In the genomic region with DNA sequence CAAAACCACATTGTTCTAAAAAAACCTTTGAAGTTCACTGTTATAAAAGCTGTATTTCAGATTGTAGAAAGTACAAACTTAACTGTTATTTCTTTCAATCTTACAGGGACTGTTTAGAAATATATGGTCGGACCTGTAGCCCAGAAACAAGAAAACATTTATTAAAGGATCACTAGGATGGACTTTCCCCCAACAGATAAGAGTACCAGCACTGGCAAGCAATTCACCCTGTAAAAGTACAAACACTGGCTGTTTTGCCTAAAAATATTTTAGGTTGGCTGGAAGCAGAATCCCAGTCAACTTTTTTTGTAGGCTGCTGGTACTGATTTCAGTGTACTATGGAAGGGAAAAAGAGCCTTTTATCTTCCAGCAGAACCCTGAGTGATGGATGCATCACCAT, we compare ENCODE assay signal across 21 mouse cellular contexts. TPM values are rescaled to one million over a fixed set of nuclear protein-coding genes. Genes with fewer than 3 reads are reported as not detected.
DNase-seq lines count a peak whose midpoint lies in the region; ATAC-seq and TF ChIP-seq lines count a peak whose summit lies in the region.
"Had no signal": no experiment of that assay in that cellular context is flagged by ENCODE, and none has a peak within 500 bp of the region (broad histone marks: within the 10 kb centered on the region; RNA-seq: fewer than 3 reads in every experiment).

No protein-coding gene starts in this region.

- no peaks in the 10 kb centered on the region for H3K9me3 ChIP-seq in intestine, postnatal 0 days (ENCODE audit: control insufficient read depth)
- H3K9me3 ChIP-seq in intestine, embryonic 16.5 days (ENCODE audit: control insufficient read depth, low read length) = no peaks in the 10 kb centered on the region
- H3K9me3 ChIP-seq in liver, embryonic 12.5 days (replicated peaks) = no peaks in the 10 kb centered on the region
- no peaks in the 10 kb centered on the region for H3K9me3 ChIP-seq in liver, postnatal 0 days (ENCODE audit: low read length)
- H3K9me3 ChIP-seq: G1E had no signal

- H3K36me3 ChIP-seq in intestine, postnatal 0 days (ENCODE audit: control insufficient read depth, insufficient read depth) = peaks cover 53% of the 10 kb centered on the region
- peaks cover 2% of the 10 kb centered on the region; the same call in 1 of the 2 replicates for H3K36me3 ChIP-seq in intestine, embryonic 16.5 days (ENCODE audit: control insufficient read depth, insufficient read depth, low read length)
- peaks cover 39% of the 10 kb centered on the region for H3K36me3 ChIP-seq in liver, adult 2 months (ENCODE audit: control insufficient read depth, insufficient read depth, low read length)
- H3K36me3 ChIP-seq in liver, embryonic 12.5 days = peaks cover 76% of the 10 kb centered on the region
- peaks cover 50% of the 10 kb centered on the region for H3K36me3 ChIP-seq in liver, postnatal 0 days (replicated peaks; ENCODE audit: insufficient read depth, low read length)

- no peaks in the 10 kb centered on the region for H3K4me1 ChIP-seq in intestine, postnatal 0 days (replicated peaks; ENCODE audit: control insufficient read depth, insufficient read depth, low read length)
- 0 out of 2 replicates have a peak, but pooled peaks cover 4% of the 10 kb centered on the region for H3K4me1 ChIP-seq in intestine, embryonic 16.5 days (ENCODE audit: control insufficient read depth, insufficient read depth, low read length)
- peaks cover 18% of the 10 kb centered on the region for H3K4me1 ChIP-seq in liver, adult 2 months (ENCODE audit: control insufficient read depth, insufficient read depth, low read length)
- H3K4me1 ChIP-seq in liver, embryonic 12.5 days = peaks cover 25% of the 10 kb centered on the region
- H3K4me1 ChIP-seq in liver, postnatal 0 days (ENCODE audit: insufficient read depth) = no peaks in the 10 kb centered on the region

- 0 out of 2 replicates have a peak overlapping the region, but pooled peaks have one; percentile 1 for H3K27ac ChIP-seq in intestine, postnatal 0 days (ENCODE audit: low read depth, low read length)
- H3K27ac ChIP-seq in intestine, embryonic 16.5 days (ENCODE audit: low read length) = no peak overlapping the region
- H3K27ac ChIP-seq in liver, adult 2 months (replicated peaks; ENCODE audit: insufficient read depth, low read depth, low read length) = peak overlapping the region; percentile 92
- no peak overlapping the region for H3K27ac ChIP-seq in liver, embryonic 12.5 days
- 0 out of 2 replicates have a peak overlapping the region, but pooled peaks have one; percentile 39 for H3K27ac ChIP-seq in liver, postnatal 0 days (ENCODE audit: low read depth)

- no peak overlapping the region for H3K9ac ChIP-seq in intestine, postnatal 0 days (ENCODE audit: low read depth, low read length)
- no peak overlapping the region for H3K9ac ChIP-seq in intestine, embryonic 16.5 days (ENCODE audit: low read depth, low read length)
- no peak overlapping the region for H3K9ac ChIP-seq in liver, adult 2 months (ENCODE audit: low read depth, low read length)
- H3K9ac ChIP-seq in liver, embryonic 12.5 days = no peak overlapping the region
- no peak overlapping the region for H3K9ac ChIP-seq in liver, postnatal 0 days (replicated peaks)

- TF ChIP-seq EP300 in liver, postnatal 0 days (IDR thresholded peaks at IDR 0.05; ENCODE audit: low read depth) = no peak

- no peak overlapping the region for H3K4me3 ChIP-seq in intestine, postnatal 0 days (ENCODE audit: low read depth, low read length)
- no peak overlapping the region for H3K4me3 ChIP-seq in intestine, embryonic 16.5 days (ENCODE audit: low read length)
- H3K4me3 ChIP-seq in liver, adult 2 months (ENCODE audit: insufficient read depth, low read depth, low read length) = no peak overlapping the region
- H3K4me3 ChIP-seq in liver, embryonic 12.5 days = no peak overlapping the region
- no peak overlapping the region for H3K4me3 ChIP-seq in liver, postnatal 0 days (ENCODE audit: low read depth, low read length)

- H3K27me3 ChIP-seq in intestine, postnatal 0 days (replicated peaks; ENCODE audit: control insufficient read depth, insufficient read depth, low read length) = no peaks in the 10 kb centered on the region
- H3K27me3 ChIP-seq in intestine, embryonic 16.5 days (replicated peaks; ENCODE audit: control insufficient read depth, insufficient read depth, low read length) = no peaks in the 10 kb centered on the region
- H3K27me3 ChIP-seq in liver, adult 2 months (ENCODE audit: control insufficient read depth, insufficient read depth, low read length) = no peaks in the 10 kb centered on the region
- H3K27me3 ChIP-seq in liver, embryonic 12.5 days (replicated peaks) = no peaks in the 10 kb centered on the region
- no peaks in the 10 kb centered on the region for H3K27me3 ChIP-seq in liver, postnatal 0 days (ENCODE audit: insufficient read depth, low read length)
- H3K27me3 ChIP-seq: CH12.LX, Patski had no signal

- peak; percentile 92 for DNase-seq in liver, adult 2 months (ENCODE audit: extremely low read depth, low read depth, low spot score)
- DNase-seq in liver, postnatal 0 days = no peak
- no peak for DNase-seq in liver
- DNase-seq: adrenal gland, adult 2 months; adrenal gland, adult 8-10 months; adrenal gland, postnatal 10 days; adrenal gland, postnatal 14 days; adrenal gland, postnatal 25 days; adrenal gland, postnatal 36 days; B cell, adult 2 months; cerebellum, adult 11 months; cerebellum, adult 11-12 months; cerebellum, adult 18-20 months had no signal

- no peak for ATAC-seq in intestine, postnatal 0 days
- no peak for ATAC-seq in intestine, embryonic 16.5 days
- no peak for ATAC-seq in liver, embryonic 12.5 days
- no peak for ATAC-seq in liver, postnatal 0 days
- ATAC-seq: activated CD4-positive, CD25-positive, alpha-beta regulatory T cell, adult 4 months; CD4-positive, CD25-positive, alpha-beta regulatory T cell, adult 4 months; Patski had no signal

- WGBS in intestine, postnatal 0 days = 46% methylated on average over 1 of the region's 1 CpGs
- 78% methylated on average over 1 of the region's 1 CpGs for WGBS in intestine, embryonic 16.5 days
- 32% methylated on average over 1 of the region's 1 CpGs for WGBS in liver, adult 2 months
- WGBS in liver, embryonic 12.5 days (ENCODE audit: insufficient replicate concordance) = 91% methylated on average over 1 of the region's 1 CpGs
- WGBS in liver, postnatal 0 days (ENCODE audit: insufficient replicate concordance) = 67% methylated on average over 1 of the region's 1 CpGs

- H3K79me2 ChIP-seq in liver, adult 2 months (ENCODE audit: control insufficient read depth, insufficient read depth, low read length) = no peaks in the 10 kb centered on the region; the same call in 1 of the 2 replicates

- TF ChIP-seq POLR2A in liver, adult 2 months (IDR thresholded peaks at IDR 0.05; ENCODE audit: extremely low read depth, insufficient read depth, low read length) = no peak

- no peak for TF ChIP-seq CTCF in intestine, postnatal 0 days (IDR thresholded peaks at IDR 0.05; ENCODE audit: low read depth)
- no peak for TF ChIP-seq CTCF in liver, adult 2 months (IDR thresholded peaks at IDR 0.05; ENCODE audit: low read depth, low read length)
- TF ChIP-seq CTCF in liver, postnatal 0 days (IDR thresholded peaks at IDR 0.05; ENCODE audit: low read depth) = no peak

- no peak overlapping the region for H3K4me2 ChIP-seq in intestine, postnatal 0 days (replicated peaks; ENCODE audit: low read depth)
- no peak overlapping the region for H3K4me2 ChIP-seq in intestine, embryonic 16.5 days (ENCODE audit: low read depth, low read length)
- no peak overlapping the region for H3K4me2 ChIP-seq in liver, embryonic 12.5 days
- no peak overlapping the region for H3K4me2 ChIP-seq in liver, postnatal 0 days (ENCODE audit: low read depth, low read length)

RNA-seq across cellular contexts. Expression of a gene that starts 20.5 kb away (rescaled TPM):
- 1.3 and 1.6 TPM in 2 replicates for polyA plus RNA-seq in intestine, postnatal 0 days (2015; fragmentation: Nextera tagmentation; extraction: Ambion mirVana)
- polyA plus RNA-seq in intestine, embryonic 16.5 days (2015; fragmentation: Nextera tagmentation; extraction: Ambion mirVana) = 1.1 and 1.3 TPM in 2 replicates
- total RNA-seq in liver, adult 2 months (2014; rRNA removed) = not detected in 2 replicates
- polyA plus RNA-seq in liver, adult 2 months (2012; rRNA removed) = 0.04 and 0.05 TPM in 2 replicates
- polyA plus RNA-seq in liver, embryonic 12.5 days (2016; fragmentation: Nextera tagmentation; extraction: Ambion mirVana) = 0.13 and 0.24 TPM in 2 replicates
- polyA plus RNA-seq in liver, postnatal 0 days (2015; fragmentation: Nextera tagmentation; extraction: Ambion mirVana) = 0.15 TPM in 1 of 2 replicates, not detected in the other
- total RNA-seq: CH12.LX had no signal

RNA-seq across cellular contexts. Expression of a gene that starts 27.2 kb away (rescaled TPM):
- polyA plus RNA-seq in intestine, postnatal 0 days (2015; fragmentation: Nextera tagmentation; extraction: Ambion mirVana) = 159 and 175 TPM in 2 replicates
- polyA plus RNA-seq in intestine, embryonic 16.5 days (2015; fragmentation: Nextera tagmentation; extraction: Ambion mirVana) = 271 and 297 TPM in 2 replicates
- total RNA-seq in liver, adult 2 months (2014; rRNA removed) = 40.3 and 47.2 TPM in 2 replicates
- polyA plus RNA-seq in liver, adult 2 months (2012; rRNA removed) = 15.1 and 17.2 TPM in 2 replicates
- 292 and 306 TPM in 2 replicates for polyA plus RNA-seq in liver, embryonic 12.5 days (2016; fragmentation: Nextera tagmentation; extraction: Ambion mirVana)
- polyA plus RNA-seq in liver, postnatal 0 days (2015; fragmentation: Nextera tagmentation; extraction: Ambion mirVana) = 163 and 167 TPM in 2 replicates

RNA-seq across cellular contexts. Expression of a gene that starts 27.6 kb away (rescaled TPM):
- polyA plus RNA-seq in intestine, postnatal 0 days (2015; fragmentation: Nextera tagmentation; extraction: Ambion mirVana) = 92.9 and 94.5 TPM in 2 replicates
- polyA plus RNA-seq in intestine, embryonic 16.5 days (2015; fragmentation: Nextera tagmentation; extraction: Ambion mirVana) = 64.2 and 66.9 TPM in 2 replicates
- 24.7 and 32.8 TPM in 2 replicates for total RNA-seq in liver, adult 2 months (2014; rRNA removed)
- polyA plus RNA-seq in liver, adult 2 months (2012; rRNA removed) = 14.7 and 16.7 TPM in 2 replicates
- polyA plus RNA-seq in liver, embryonic 12.5 days (2016; fragmentation: Nextera tagmentation; extraction: Ambion mirVana) = 31.1 and 38.9 TPM in 2 replicates
- 32.2 and 34.2 TPM in 2 replicates for polyA plus RNA-seq in liver, postnatal 0 days (2015; fragmentation: Nextera tagmentation; extraction: Ambion mirVana)

RNA-seq across cellular contexts. Expression of a gene that starts 46.7 kb away (rescaled TPM):
- polyA plus RNA-seq in intestine, postnatal 0 days (2015; fragmentation: Nextera tagmentation; extraction: Ambion mirVana) = 14.3 and 15.1 TPM in 2 replicates
- polyA plus RNA-seq in intestine, embryonic 16.5 days (2015; fragmentation: Nextera tagmentation; extraction: Ambion mirVana) = 6.5 and 7.5 TPM in 2 replicates
- total RNA-seq in liver, adult 2 months (2014; rRNA removed) = 8.9 and 17.9 TPM in 2 replicates
- polyA plus RNA-seq in liver, adult 2 months (2012; rRNA removed) = 46.6 and 60.7 TPM in 2 replicates
- 0.72 and 0.92 TPM in 2 replicates for polyA plus RNA-seq in liver, embryonic 12.5 days (2016; fragmentation: Nextera tagmentation; extraction: Ambion mirVana)
- 1.4 and 1.8 TPM in 2 replicates for polyA plus RNA-seq in liver, postnatal 0 days (2015; fragmentation: Nextera tagmentation; extraction: Ambion mirVana)

Comparison
In these comparisons a context has a peak if more than half of its experiments do, and no peak if none do; other contexts are left out.
1. H3K27ac ChIP-seq: peak in intestine, postnatal 0 days (single experiment), liver, adult 2 months (single experiment) and liver, postnatal 0 days (single experiment); none in intestine, embryonic 16.5 days (single experiment) and liver, embryonic 12.5 days (single experiment).